Mouse (Mus musculus): Measurements from ENCODE around the gene Shank2. TPM values are rescaled to one million over a fixed set of nuclear protein-coding genes. Genes with fewer than 3 reads are reported as not detected.
A peak's percentile ranks its signal among the peaks of the same experiment; 100 is the strongest.

Gene Shank2
- total and polyA plus RNA-seq, 3 experiments = not detected

- Histone ChIP-seq H3K27me3 (replicated peaks) (peaks cover 62% of the 10 kb centered on the region), H3K4me2 (ENCODE audit: insufficient read depth, low read depth, poor library complexity, severe bottlenecking) (no peak overlapping the region), H3K4me3 (replicated peaks in 1 of 3; ENCODE audit: low read depth in 2 of 3, low read length in 2 of 3, poor library complexity in 1 of 3) (no peak overlapping the region), H3K36me3 (replicated peaks in 1 of 2; ENCODE audit: control insufficient read depth in 1 of 2, insufficient read depth in 1 of 2, low read length in 1 of 2) (no peaks in the 10 kb centered on the region), H3K79me2 (replicated peaks; ENCODE audit: control insufficient read depth, extremely low read depth, insufficient read depth, poor library complexity, severe bottlenecking) (no peaks in the 10 kb centered on the region), H3K9me3 (replicated peaks; ENCODE audit: low read length) (peaks cover 2% of the 10 kb centered on the region), H3K4me1 (ENCODE audit: control insufficient read depth in 1 of 2, insufficient read depth in 2 of 2) (no peaks in the 10 kb centered on the region), H3K27ac (ENCODE audit: insufficient read depth, low read depth) (no peak overlapping the region), H3K9ac (ENCODE audit: insufficient read depth, low read depth) (no peak overlapping the region)
- in situ Hi-C loops (cut with MboI; ENCODE audit: low pct_ligation_motif_present, low pct_unique_long_range_greater_than_20kb, low sequenced_read_pairs) = loop anchor here (10.0 to 25.0 kb wide), 2 partner anchors 212 to 375 kb away; partner anchors contain the start of gene Fadd
- dilution Hi-C loops (cut with MboI; ENCODE audit: extremely low pct_ligation_motif_present, extremely low pct_unique_long_range_greater_than_20kb, low sequenced_read_pairs) = no loop called here
- no peak for TF ChIP-seq RAD21 (IDR thresholded peaks at IDR 0.05; ENCODE audit: low read depth, low read length)
- TF ChIP-seq E2F4 (IDR thresholded peaks at IDR 0.05; ENCODE audit: insufficient replicate concordance, low read depth, low read length) = no peak
- no peak for TF ChIP-seq MAZ (IDR thresholded peaks at IDR 0.05; ENCODE audit: low read depth, low read length)
- no peak for TF ChIP-seq USF1 (IDR thresholded peaks at IDR 0.05; ENCODE audit: low read depth, low read length)
- TF ChIP-seq ZMIZ1 (IDR thresholded peaks at IDR 0.05; ENCODE audit: low read depth, low read length) = no peak
- no peak for TF ChIP-seq BHLHE40 (IDR thresholded peaks at IDR 0.05; ENCODE audit: low read depth, low read length)
- no peak for TF ChIP-seq CHD1 (IDR thresholded peaks at IDR 0.05; ENCODE audit: low read depth, low read length)
- no peak for TF ChIP-seq USF2 (conservative IDR thresholded peaks at IDR 0.05; ENCODE audit: low read depth, low read length)
- TF ChIP-seq KAT2A (IDR thresholded peaks at IDR 0.05; ENCODE audit: insufficient replicate concordance, low read length) = no peak
- TF ChIP-seq NRF1 (IDR thresholded peaks at IDR 0.05; ENCODE audit: low read depth, low read length) = no peak
- no peak for TF ChIP-seq CTCF (conservative IDR thresholded peaks at IDR 0.05 in 1 of 2, IDR thresholded peaks at IDR 0.05 in 1 of 2; ENCODE audit: low read depth in 2 of 2, low read length in 2 of 2)
- TF ChIP-seq EP300 (IDR thresholded peaks at IDR 0.05; ENCODE audit: low read length) = no peak
- TF ChIP-seq MAX (IDR thresholded peaks at IDR 0.05; ENCODE audit: low read length) = no peak
- no peak for TF ChIP-seq MAFK (IDR thresholded peaks at IDR 0.05; ENCODE audit: insufficient replicate concordance, low read length)
- DNase-seq (ENCODE audit: extremely low read depth) = no peak
Measured at GRCm38 (mm10) chr7:144212694-144213093, 211.0 kb downstream of the Shank2 start.

DNA sequence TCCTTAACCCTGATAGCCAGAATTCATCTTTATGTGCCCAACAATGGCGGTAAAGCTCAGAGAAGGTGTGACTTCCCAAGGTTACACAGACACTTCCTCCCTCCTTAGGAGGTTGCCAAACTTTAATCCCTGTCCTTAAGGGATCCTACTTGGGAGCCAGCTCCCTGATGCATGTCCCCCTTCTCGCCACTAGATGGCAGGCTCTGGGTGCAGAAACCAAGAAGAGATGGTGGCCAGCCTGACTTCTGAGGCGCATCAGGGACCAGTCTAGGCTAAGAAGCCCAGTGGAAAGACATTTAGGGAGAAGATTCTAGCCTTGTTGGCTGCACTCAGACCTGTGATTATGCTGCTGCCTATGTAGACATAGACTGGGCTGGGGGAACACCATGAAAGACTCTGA, 215.5 kb downstream of the Shank2 start:
- DNase-seq (ENCODE audit: extremely low read depth) = peak; percentile 28
- H3K36me3 ChIP-seq (replicated peaks in 1 of 2; ENCODE audit: control insufficient read depth in 1 of 2, insufficient read depth in 1 of 2, low read length in 1 of 2) = no peaks in the 10 kb centered on the region
- H3K4me1 ChIP-seq (ENCODE audit: control insufficient read depth in 1 of 2, insufficient read depth in 2 of 2) = no peaks in the 10 kb centered on the region
- in situ Hi-C loops (cut with MboI; ENCODE audit: low pct_ligation_motif_present, low pct_unique_long_range_greater_than_20kb, low sequenced_read_pairs) = loop anchor here (10.0 to 25.0 kb wide), 2 partner anchors 208 to 370 kb away; partner anchors contain the start of gene Fadd
- dilution Hi-C loops (cut with MboI; ENCODE audit: extremely low pct_ligation_motif_present, extremely low pct_unique_long_range_greater_than_20kb, low sequenced_read_pairs) = no loop called here
- no peak overlapping the region for H3K4me2 ChIP-seq (ENCODE audit: insufficient read depth, low read depth, poor library complexity, severe bottlenecking)
- no peak overlapping the region for H3K4me3 ChIP-seq (replicated peaks in 1 of 3; ENCODE audit: low read depth in 2 of 3, low read length in 2 of 3, poor library complexity in 1 of 3)
- TF ChIP-seq SMC3 (IDR thresholded peaks at IDR 0.05; ENCODE audit: low read depth, low read length) = peak; percentile 86
- TF ChIP-seq MYC (IDR thresholded peaks at IDR 0.05; ENCODE audit: low read depth, low read length) = no peak
- TF ChIP-seq RAD21 (IDR thresholded peaks at IDR 0.05; ENCODE audit: low read depth, low read length) = peak; percentile 80
- peak; percentile 80 to 89 for TF ChIP-seq CTCF (conservative IDR thresholded peaks at IDR 0.05 in 1 of 2, IDR thresholded peaks at IDR 0.05 in 1 of 2; ENCODE audit: low read depth in 2 of 2, low read length in 2 of 2)
- no peak for TF ChIP-seq BHLHE40 (IDR thresholded peaks at IDR 0.05; ENCODE audit: low read depth, low read length)
- TF ChIP-seq NELFE (IDR thresholded peaks at IDR 0.05; ENCODE audit: low read depth, low read length) = 0 out of 2 replicates have a peak, but pooled peaks have one; percentile 20
- TF ChIP-seq GABPA (IDR thresholded peaks at IDR 0.05; ENCODE audit: insufficient replicate concordance, low read depth, low read length) = no peak
- TF ChIP-seq ZKSCAN1 (IDR thresholded peaks at IDR 0.05; ENCODE audit: borderline replicate concordance, low read depth, low read length) = no peak
- no peak overlapping the region for H3K9ac ChIP-seq (ENCODE audit: insufficient read depth, low read depth)
- H3K79me2 ChIP-seq (replicated peaks; ENCODE audit: control insufficient read depth, extremely low read depth, insufficient read depth, poor library complexity, severe bottlenecking) = no peaks in the 10 kb centered on the region
- peaks cover 60% of the 10 kb centered on the region for H3K27me3 ChIP-seq (replicated peaks)
- H3K27ac ChIP-seq (ENCODE audit: insufficient read depth, low read depth) = no peak overlapping the region
- peaks cover 2% of the 10 kb centered on the region for H3K9me3 ChIP-seq (replicated peaks; ENCODE audit: low read length)
